Mouse (Mus musculus) liver (tissue): ENCODE results near the gene Gm13272.
"Not testable (repeated sequence)": the region's sequence is repeated elsewhere in the genome, so short reads cannot be mapped to it uniquely, and the experiment has no call there.

Source experiments
- DNase-seq: peaks from one replicate; pipeline ENCODE4 v3.0.0-alpha.2; 2020; ENCODE audit warnings: mixed read lengths

Gene Gm13272

DNA sequence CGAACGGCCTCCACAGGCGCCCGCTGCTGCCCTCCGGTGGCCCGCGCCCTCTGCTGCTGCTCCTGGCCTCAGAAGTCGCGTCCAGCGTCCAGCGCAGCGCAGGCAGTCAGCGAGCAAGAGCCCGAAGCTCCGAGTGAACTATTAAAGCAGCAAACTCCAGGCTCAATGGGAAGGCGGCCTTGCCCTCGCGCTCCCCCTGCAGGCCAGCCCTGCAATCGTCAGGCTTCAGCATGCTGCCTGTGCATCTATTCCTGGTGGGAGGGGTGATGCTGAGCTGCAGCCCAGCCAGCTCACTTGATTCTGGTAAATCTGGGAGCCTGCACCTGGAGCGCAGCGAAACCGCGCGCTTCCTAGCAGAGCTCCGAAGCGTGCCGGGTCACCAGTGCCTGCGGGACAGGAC is 8.8 kb downstream of the Gm13272 start, which contains the start of gene Gm13277:
Gene Gm13277 (plus strand): TSS at position 231 of the 400 bp plus-strand sequence.
- DNase-seq, result not testable (repeated sequence)

DNA sequence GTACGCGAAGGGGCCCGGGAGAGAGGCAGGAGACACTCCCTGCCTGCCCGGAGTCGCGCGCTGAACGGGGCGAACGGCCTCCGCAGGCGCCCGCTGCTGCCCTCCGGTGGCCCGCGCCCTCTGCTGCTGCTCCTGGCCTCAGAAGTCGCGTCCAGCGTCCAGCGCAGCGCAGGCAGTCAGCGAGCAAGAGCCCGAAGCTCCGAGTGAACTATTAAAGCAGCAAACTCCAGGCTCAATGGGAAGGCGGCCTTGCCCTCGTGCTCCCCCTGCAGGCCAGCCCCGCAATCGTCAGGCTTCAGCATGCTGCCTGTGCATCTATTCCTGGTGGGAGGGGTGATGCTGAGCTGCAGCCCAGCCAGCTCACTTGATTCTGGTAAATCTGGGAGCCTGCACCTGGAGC is 11.6 kb downstream of the Gm13272 start, which contains the start of gene Gm13278:
Gene Gm13278 (plus strand): TSS at position 301 of the 400 bp plus-strand sequence.
- DNase-seq, result not testable (repeated sequence)

DNA sequence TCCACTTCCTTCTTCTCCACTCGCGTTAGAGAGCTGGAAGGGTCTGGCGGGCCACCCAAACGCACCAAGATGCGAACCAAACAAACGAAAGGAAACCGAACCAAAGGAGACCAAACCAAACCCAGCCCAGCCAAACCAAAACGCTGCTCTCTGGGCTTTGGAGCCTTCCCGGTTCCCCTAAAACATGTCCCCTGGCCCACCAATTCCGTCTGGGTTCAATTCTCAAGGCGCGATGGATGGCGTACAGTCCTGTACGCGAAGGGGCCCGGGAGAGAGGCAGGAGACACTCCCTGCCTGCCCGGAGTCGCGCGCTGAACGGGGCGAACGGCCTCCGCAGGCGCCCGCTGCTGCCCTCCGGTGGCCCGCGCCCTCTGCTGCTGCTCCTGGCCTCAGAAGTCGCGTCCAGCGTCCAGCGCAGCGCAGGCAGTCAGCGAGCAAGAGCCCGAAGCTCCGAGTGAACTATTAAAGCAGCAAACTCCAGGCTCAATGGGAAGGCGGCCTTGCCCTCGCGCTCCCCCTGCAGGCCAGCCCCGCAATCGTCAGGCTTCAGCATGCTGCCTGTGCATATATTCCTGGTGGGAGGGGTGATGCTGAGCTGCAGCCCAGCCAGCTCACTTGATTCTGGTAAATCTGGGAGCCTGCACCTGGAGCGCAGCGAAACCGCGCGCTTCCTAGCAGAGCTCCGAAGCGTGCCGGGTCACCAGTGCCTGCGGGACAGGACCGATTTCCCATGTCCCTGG is 14.5 kb downstream of the Gm13272 start, which contains the start of gene Gm13275:
Gene Gm13275 (plus strand): TSS at position 552 of the 740 bp plus-strand sequence.
- DNase-seq, result not testable (repeated sequence)

DNA sequence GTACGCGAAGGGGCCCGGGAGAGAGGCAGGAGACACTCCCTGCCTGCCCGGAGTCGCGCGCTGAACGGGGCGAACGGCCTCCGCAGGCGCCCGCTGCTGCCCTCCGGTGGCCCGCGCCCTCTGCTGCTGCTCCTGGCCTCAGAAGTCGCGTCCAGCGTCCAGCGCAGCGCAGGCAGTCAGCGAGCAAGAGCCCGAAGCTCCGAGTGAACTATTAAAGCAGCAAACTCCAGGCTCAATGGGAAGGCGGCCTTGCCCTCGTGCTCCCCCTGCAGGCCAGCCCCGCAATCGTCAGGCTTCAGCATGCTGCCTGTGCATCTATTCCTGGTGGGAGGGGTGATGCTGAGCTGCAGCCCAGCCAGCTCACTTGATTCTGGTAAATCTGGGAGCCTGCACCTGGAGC is 17.4 kb downstream of the Gm13272 start, which contains the start of gene Gm13279:
Gene Gm13279 (plus strand): TSS at position 301 of the 400 bp plus-strand sequence.
- DNase-seq, result not testable (repeated sequence)

DNA sequence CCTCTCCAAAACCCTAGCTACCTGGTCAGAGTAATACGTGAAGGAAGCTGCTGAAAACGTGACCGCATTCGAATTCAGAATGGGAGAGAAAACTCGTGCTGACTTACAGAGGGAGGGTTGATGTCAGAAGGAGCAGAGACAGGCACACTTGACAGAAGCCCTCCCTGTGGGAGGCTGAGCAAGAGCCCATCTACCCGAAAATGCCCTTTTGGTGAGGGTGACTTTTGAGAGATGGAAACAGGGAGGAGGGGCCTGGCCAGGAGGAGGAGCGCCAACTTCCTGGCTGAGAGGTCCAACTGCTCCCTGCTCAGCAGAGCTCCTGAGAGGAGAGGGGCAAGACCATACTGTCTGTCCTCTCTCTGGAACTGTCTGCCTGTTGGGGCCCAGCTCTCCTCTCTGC is 19.7 kb downstream of the Gm13272 start, which contains the start of gene Gm13285:
Gene Gm13285 (plus strand): TSS at position 301 of the 400 bp plus-strand sequence.
- not testable (repeated sequence) for DNase-seq

DNA sequence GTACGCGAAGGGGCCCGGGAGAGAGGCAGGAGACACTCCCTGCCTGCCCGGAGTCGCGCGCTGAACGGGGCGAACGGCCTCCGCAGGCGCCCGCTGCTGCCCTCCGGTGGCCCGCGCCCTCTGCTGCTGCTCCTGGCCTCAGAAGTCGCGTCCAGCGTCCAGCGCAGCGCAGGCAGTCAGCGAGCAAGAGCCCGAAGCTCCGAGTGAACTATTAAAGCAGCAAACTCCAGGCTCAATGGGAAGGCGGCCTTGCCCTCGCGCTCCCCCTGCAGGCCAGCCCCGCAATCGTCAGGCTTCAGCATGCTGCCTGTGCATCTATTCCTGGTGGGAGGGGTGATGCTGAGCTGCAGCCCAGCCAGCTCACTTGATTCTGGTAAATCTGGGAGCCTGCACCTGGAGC is 23.3 kb downstream of the Gm13272 start, which contains the start of gene Gm13287:
Gene Gm13287 (plus strand): TSS at position 301 of the 400 bp plus-strand sequence.
- not testable (repeated sequence) for DNase-seq

DNA sequence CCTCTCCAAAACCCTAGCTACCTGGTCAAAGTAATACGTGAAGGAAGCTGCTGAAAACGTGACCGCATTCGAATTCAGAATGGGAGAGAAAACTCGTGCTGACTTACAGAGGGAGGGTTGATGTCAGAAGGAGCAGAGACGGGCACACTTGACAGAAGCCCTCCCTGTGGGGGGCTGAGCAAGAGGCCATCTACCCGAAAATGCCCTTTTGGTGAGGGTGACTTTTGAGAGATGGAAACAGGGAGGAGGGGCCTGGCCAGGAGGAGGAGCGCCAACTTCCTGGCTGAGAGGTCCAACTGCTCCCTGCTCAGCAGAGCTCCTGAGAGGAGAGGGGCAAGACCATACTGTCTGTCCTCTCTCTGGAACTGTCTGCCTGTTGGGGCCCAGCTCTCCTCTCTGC is 25.6 kb downstream of the Gm13272 start, which contains the start of gene Gm13288:
Gene Gm13288 (plus strand): TSS at position 301 of the 400 bp plus-strand sequence.
- not testable (repeated sequence) for DNase-seq

DNA sequence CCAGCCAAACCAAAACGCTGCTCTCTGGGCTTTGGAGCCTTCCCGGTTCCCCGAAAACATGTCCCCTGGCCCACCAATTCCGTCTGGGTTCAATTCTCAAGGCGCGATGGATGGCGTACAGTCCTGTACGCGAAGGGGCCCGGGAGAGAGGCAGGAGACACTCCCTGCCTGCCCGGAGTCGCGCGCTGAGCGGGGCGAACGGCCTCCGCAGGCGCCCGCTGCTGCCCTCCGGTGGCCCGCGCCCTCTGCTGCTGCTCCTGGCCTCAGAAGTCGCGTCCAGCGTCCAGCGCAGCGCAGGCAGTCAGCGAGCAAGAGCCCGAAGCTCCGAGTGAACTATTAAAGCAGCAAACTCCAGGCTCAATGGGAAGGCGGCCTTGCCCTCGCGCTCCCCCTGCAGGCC is 26.1 kb downstream of the Gm13272 start:
- DNase-seq, result not testable (repeated sequence)

DNA sequence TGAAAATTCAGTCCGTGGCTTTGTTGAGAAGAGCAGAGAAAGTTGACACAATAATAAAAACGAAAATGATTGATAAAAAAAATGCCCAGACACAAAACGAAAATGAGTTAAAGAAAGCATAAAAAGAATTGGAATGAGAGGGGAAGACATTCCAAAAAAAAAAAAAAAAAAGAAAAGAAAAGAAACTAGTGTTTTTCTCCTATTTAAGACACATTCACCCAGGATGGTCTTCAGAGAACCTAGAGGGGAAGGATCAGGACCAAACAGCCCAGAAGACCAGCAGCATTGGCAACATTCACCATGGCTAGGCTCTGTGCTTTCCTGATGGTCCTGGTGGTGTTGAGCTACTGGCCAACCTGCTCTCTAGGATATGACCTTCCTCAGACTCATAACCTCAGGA is 36.3 kb downstream of the Gm13272 start, which contains the start of gene Ifna7:
Gene Ifna7 (plus strand): TSS at position 301 of the 400 bp plus-strand sequence.
- no peak for DNase-seq

DNA sequence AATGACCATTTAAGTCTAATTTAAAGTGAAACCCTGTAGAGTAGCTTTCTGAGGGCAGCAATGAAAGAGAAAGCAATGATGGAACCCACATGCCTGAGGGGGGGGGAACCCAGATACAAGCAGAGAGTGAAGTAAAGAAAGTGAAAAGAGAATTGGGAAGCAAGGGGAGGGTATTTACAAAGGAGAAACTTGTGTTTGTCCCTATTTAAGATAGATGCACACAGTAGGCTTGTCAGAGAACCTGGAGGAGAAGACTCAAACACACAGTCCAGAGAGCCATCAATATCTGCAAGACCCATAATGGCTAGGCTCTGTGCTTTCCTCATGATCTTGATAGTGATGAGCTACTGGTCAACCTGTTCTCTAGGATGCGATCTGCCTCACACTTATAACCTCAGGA is 40.0 kb downstream of the Gm13272 start, which contains the start of gene Ifna11:
Gene Ifna11 (plus strand): TSS at position 301 of the 400 bp plus-strand sequence.
- no peak for DNase-seq

DNA sequence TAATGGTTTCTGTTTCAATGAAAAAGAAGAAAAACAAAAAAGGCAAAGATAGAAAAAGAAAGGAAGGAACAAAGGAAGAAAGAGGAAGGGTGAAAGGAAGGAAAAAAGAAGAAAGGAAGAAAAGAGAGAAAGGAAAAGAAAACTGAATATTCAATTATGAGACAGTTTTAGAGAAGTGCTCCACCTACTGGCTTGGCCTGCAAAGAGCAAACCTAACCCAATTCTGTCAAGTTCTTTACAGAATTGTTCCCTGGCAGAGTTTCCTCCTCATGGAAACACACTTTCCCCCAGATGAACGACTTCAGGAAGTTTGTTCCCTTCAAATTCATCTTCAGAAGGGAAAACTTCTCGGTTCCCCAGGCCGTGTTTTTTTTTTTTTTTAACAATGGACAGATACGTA is 43.3 kb downstream of the Gm13272 start:
- DNase-seq, result no peak

DNA sequence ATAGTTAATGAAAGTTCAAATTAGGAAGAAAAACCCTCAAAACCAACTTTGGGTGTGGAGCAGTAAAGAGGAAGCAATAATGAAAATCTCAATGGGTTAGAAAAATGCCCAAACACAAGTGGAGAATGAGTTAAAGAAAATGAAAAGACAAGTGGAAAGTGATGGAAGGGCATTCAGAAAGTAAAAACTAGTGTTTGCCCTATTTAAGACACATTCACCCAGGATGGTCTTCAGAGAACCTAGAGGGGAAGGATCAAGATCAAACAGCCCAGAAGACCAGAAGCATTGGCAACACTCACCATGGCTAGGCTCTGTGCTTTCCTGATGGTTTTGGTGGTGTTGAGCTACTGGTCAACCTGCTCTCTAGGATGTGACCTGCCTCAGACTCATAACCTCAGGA is 47.5 kb downstream of the Gm13272 start, which contains the start of gene Ifna6:
Gene Ifna6 (plus strand): TSS at position 301 of the 400 bp plus-strand sequence.
- not testable (repeated sequence) for DNase-seq
